Mouse (Mus musculus) hindbrain, embryonic 13.5 days (tissue): ENCODE measurements around the gene S1pr4. TPM values are rescaled to one million over a fixed set of nuclear protein-coding genes. Genes with fewer than 3 reads are reported as not detected.

Experiments
- ATAC-seq: fragments of 200-750 bp; cut with Nextera tagmentation; 2 replicates; pipeline ENCODE4 v1.8.0; 2017; ENCODE audit warnings: moderate TSS enrichment; ENCODE audit not compliant: low FRiP score
- H3K27ac ChIP-seq: fragments of 300-500 bp; sonication (generic); 2 replicates; pipeline ENCODE4 v1.5.1; 2015; ENCODE audit warnings: inconsistent platforms, mild to moderate bottlenecking, moderate library complexity
- H3K27me3 ChIP-seq: fragments of 300-500 bp; sonication (generic); 2 replicates; pipeline ENCODE4 v1.6.1; 2015; ENCODE audit warnings: mild to moderate bottlenecking, inconsistent platforms
- H3K36me3 ChIP-seq: fragments of 300-500 bp; sonication (generic); 2 replicates; pipeline ENCODE4 v1.6.1; 2015; ENCODE audit warnings: mild to moderate bottlenecking, inconsistent platforms
- H3K4me1 ChIP-seq: fragments of 300-500 bp; sonication (generic); replicated peaks from 2 replicates; pipeline ENCODE4 v1.6.1; 2015; ENCODE audit warnings: inconsistent platforms
- H3K4me2 ChIP-seq: fragments of 300-500 bp; sonication (generic); 2 replicates; pipeline ENCODE4 v1.6.1; 2015; ENCODE audit warnings: inconsistent platforms, mild to moderate bottlenecking, moderate library complexity
- H3K4me3 ChIP-seq: fragments of 300-500 bp; sonication (generic); 2 replicates; pipeline ENCODE4 v1.5.1; 2015; ENCODE audit warnings: mild to moderate bottlenecking, inconsistent platforms
- H3K9ac ChIP-seq: fragments of 300-500 bp; sonication (generic); 2 replicates; pipeline ENCODE4 v1.6.1; 2015; ENCODE audit warnings: mild to moderate bottlenecking, inconsistent platforms
- H3K9me3 ChIP-seq: fragments of 300-500 bp; sonication (generic); 2 replicates; pipeline ENCODE4 v1.6.1; 2016; ENCODE audit warnings: inconsistent platforms
- WGBS: fragments of 180-500 bp; shearing (Covaris S2); methylation state at CpG from one replicate; pipeline ENCODE4 v1.1.7; 2015; 5-methylcytosine and 5-hydroxymethylcytosine counted together
- polyA plus RNA-seq: library from polyadenylated mRNA; unstranded; fragments of >200 nt; fragmentation: Nextera tagmentation; extraction: Ambion mirVana; gene quantifications from 2 replicates; pipeline ENCODE4 v1.2.1, GENCODE M21; 2015

S1pr4 gene
- polyA plus RNA-seq, 1 experiment from 2014 or later = 0.95 TPM

DNA sequence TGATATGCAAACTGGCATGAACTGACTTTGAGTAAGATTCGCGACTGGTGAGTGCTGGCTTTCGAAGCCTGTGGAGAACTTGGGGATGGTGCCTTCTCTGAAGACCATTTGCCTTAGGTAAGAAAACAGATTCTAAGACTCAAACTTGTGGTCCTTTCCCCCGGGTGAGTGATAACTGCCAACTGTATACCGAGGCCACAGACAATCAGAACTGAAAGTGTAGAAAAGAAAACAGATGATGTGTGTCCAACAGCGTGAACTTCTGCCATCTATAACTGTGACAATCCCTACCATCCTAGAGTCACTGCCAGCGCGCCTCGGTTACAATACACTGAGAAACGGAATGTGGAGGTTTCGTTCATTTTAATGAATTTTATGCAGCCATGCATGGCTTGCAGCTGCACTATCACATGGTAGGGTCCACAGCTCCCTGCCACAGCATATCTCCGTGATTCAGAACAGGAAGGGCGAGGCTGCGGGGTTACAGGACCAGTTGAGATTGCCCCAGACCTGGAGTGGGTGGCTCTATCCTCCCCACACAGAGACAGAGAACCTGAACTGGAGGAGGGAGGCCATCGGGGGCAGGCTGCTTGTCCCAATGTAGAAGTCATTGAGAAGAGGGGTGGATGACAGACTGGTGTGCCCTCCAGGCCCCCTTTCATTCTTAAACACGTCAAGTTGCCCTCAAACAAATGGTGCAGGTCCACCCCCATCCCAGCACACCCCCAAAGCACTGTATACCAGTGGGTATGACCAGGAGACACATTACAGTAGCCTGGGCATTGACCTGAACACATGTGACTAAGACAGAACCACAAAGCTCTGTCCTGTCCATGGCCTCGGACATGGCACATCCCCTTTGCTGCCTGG, 2.3 kb downstream of the S1pr4 start:
- no peak for ATAC-seq
- Histone ChIP-seq H3K36me3 (peaks cover 8% of the 10 kb centered on the region), H3K9ac (peak overlapping the region; percentile 71), H3K4me1 (peaks cover 35% of the 10 kb centered on the region), H3K4me3 (peak overlapping the region; percentile 69), H3K27me3 (no peaks in the 10 kb centered on the region), H3K27ac (peak overlapping the region; percentile 75; the same call in 1 of the 2 replicates), H3K9me3 (no peaks in the 10 kb centered on the region), H3K4me2 (peak overlapping the region; percentile 56)
- whole genome bisulfite sequencing = 87% methylated on average over 17 of the region's 17 CpGs

DNA sequence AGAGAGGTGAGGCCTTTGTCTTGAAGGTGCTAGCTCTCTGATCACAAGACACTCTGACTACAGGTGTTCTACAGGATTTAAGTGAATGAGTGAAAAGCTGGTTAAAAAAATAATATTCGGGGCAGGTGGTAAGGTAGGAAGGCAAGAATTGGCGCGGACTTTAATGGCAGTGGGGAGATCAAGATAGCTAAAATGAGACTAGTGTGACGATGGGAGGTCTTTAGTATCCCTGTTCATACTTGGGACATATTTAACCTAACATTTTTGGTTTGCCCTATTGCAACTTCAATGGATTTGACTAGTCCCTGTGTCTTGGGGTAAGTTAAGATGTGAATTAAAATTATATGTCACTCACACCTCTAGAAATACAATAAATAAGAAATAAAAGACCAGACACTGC, 3.0 kb downstream of the S1pr4 start:
- Histone ChIP-seq H3K36me3 (peaks cover 15% of the 10 kb centered on the region), H3K9ac (peak overlapping the region; percentile 71), H3K27ac (peak overlapping the region; percentile 75), H3K4me2 (peak overlapping the region; percentile 56), H3K4me3 (peak overlapping the region; percentile 69), H3K27me3 (no peaks in the 10 kb centered on the region), H3K4me1 (peaks cover 35% of the 10 kb centered on the region), H3K9me3 (no peaks in the 10 kb centered on the region)
- 41% methylated on average over 4 of the region's 4 CpGs for WGBS
- ATAC-seq = no peak; the same call in 1 of the 2 replicates

DNA sequence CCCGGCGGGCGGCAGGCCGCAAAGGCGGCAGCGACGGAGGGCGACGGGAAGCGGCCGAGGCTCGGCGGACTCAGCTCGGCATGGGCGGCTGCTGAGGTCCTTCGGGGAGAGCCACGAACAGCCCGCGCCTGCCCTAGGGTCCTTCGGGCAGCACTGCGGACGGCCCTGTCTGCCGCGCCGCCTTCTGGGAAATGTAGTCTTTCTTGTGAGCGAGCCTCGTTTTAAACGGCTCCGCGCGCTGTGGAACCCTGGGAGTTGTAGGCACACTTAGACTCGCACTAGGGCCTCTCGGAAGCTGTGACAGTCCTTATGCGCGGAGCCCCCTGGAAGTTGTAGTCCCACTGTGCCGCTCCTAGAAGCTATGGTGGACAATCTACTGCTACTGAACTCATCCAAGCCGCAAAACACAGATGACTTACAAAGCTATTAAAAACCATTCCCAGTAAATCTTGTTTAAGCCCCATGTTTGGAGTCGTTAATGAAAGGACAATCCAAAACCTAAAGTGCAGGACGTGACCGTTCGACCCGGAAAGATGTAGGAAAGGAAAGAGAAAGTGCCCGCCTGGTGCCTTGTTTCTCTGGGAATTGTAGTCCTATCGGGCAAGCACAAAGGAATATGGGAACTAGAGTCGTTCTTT, 3.5 kb downstream of the S1pr4 start, which contains the start of gene Ncln:
Gene Ncln, minus strand, starts transcription at position 129 of the 638 bp plus-strand sequence.
- Histone ChIP-seq H3K4me1 (peaks cover 35% of the 10 kb centered on the region), H3K9ac (peak within 1 kb of the TSS; percentile 91), H3K4me3 (peak within 1 kb of the TSS; percentile 69), H3K36me3 (peaks cover 21% of the 10 kb centered on the region), H3K27ac (peak within 1 kb of the TSS; percentile 75), H3K9me3 (no peaks in the 10 kb centered on the region), H3K4me2 (peak within 1 kb of the TSS; percentile 100), H3K27me3 (no peaks in the 10 kb centered on the region)
- ATAC-seq = peak; percentile 96
- WGBS = under 1% methylated on average over 44 of the region's 45 CpGs

DNA sequence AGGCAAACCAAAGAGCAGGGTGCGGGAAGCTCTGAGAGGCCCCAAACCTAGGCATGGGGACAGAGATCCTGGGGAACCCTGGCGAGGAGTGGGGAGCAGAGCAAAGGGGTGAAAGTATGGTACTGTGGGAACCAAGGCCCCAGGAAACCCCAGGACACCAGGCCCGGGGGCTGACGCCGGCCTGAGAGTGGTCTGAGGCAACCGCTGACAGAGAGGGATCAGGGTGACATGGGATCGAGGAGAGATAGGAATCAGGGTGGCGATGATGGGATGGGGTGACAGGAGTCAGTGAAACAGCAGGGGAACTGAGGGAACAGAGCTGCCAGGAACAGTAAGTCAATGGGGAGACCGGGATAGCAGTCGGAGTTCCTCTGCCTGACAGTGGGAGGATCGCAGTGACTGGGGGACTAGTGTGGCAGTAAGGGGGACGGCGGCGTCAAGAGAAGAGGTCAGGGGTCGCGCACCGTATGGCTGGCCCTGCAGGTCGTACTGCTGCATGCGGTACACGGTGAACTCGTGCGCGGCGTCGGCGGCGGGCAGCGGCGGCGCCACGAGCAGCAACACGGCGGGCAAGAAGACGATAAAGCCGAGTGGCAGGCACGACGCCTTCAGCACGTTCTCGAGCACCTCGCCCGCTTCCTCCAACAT, 4.2 kb downstream of the S1pr4 start:
- Histone ChIP-seq H3K27ac (peak overlapping the region; percentile 69), H3K27me3 (no peaks in the 10 kb centered on the region), H3K4me3 (peak overlapping the region; percentile 69), H3K36me3 (peaks cover 27% of the 10 kb centered on the region), H3K9ac (peak overlapping the region; percentile 91), H3K4me2 (peak overlapping the region; percentile 100), H3K4me1 (peaks cover 35% of the 10 kb centered on the region), H3K9me3 (no peaks in the 10 kb centered on the region)
- WGBS = 2% methylated on average over 41 of the region's 41 CpGs
- peak; percentile 33 for ATAC-seq

DNA sequence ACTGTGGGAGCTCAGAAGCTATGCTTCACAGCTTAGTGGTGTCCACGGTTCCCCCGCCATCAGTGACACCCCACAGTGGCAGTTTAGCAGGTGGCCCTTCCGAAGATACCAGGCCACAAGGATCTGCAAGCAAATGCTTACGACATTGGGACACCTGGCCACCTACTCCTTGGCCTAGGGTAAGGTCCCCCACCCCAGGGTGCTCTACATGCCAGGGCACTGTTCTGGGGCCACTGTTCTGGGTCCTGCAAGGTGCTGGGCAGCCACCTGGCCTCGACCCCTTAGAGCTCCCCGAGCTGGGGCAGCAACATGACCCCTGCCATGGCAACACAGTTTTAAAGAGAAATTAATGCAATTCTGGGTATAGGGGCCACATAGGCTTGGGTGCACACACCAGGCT, 4.8 kb downstream of the S1pr4 start:
- 77% methylated on average over 6 of the region's 6 CpGs for WGBS
- H3K27ac ChIP-seq = no peak overlapping the region
- H3K9ac ChIP-seq = peak overlapping the region; percentile 91
- no peaks in the 10 kb centered on the region for H3K27me3 ChIP-seq
- peak overlapping the region; percentile 100 for H3K4me2 ChIP-seq
- H3K4me1 ChIP-seq = peaks cover 35% of the 10 kb centered on the region
- H3K36me3 ChIP-seq = peaks cover 33% of the 10 kb centered on the region
- ATAC-seq = no peak
- no peaks in the 10 kb centered on the region for H3K9me3 ChIP-seq
- H3K4me3 ChIP-seq = peak overlapping the region; percentile 69

DNA sequence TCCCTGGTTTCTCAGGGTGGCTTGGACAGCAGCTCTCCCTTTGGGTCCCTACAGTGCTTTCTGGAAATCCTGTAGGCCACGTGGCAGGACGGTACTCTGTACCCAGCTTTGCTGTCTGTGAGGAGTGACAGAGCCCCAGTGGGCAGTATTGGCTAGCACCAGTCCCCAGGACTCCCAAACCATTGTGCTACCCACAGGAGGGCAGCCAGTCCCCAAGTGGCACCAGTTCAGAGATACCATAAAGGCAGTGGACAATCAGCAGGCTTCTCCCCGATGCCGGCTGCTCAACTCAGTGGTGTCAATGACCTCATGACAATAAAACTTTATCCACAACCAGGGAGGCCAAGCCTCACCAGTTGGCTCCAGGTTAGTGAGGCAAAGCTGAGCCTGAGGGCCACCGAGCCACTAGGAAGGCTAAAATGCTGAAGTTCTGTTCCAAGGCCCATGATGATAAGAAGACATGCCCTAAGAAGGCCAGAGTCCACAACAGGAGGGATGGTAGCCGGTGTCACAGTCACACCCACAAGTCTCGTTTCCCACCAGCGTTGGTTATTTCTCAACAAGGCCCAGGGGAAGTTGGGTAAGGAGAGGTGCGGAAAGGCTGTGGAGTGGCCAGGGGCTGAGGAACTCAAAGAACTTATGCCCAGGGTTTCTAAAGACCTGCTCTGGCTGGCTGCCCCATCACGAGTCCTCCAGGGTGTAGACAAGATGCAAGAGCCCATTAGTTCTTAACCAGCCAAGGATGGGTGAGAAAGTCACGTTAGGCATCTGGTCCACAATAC, 5.5 kb downstream of the S1pr4 start:
- no peaks in the 10 kb centered on the region for H3K27me3 ChIP-seq
- peak overlapping the region; percentile 91 for H3K9ac ChIP-seq
- H3K4me1 ChIP-seq = peaks cover 35% of the 10 kb centered on the region
- peak overlapping the region; percentile 69 for H3K4me3 ChIP-seq
- H3K4me2 ChIP-seq = peak overlapping the region; percentile 100
- no peaks in the 10 kb centered on the region for H3K9me3 ChIP-seq
- peaks cover 40% of the 10 kb centered on the region for H3K36me3 ChIP-seq
- WGBS = 90% methylated on average over 11 of the region's 11 CpGs
- no peak overlapping the region for H3K27ac ChIP-seq
- ATAC-seq = no peak

DNA sequence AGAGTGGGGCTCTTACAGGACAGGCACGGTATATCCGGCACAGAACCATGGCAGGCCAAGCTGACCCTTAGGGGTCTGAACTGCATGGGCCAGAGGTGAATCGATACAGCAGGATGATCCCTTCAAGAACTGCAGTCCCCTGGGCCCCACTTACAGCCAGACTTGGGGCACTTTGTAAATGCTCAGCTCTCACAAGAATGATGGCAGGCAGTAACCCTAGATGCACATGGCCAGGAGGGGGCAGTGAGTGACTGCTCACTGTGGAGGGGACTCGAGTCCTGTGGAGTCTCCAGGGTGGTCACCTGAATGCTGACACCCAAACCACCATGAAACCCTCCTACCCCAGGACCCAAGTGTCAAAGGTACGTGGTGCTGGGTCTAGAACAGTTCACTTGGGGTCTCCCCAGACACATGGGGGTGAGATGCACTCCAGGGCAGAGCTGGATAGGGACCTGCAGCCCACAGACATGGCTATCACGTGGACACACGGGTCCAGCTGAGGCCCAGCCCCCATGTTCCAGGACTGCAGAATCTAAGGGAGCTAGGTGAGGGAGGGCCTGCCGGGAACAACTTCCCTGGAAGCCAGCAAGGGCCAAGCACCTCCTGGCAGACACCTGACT, 6.2 kb downstream of the S1pr4 start:
- H3K27me3 ChIP-seq = no peaks in the 10 kb centered on the region
- no peak overlapping the region for H3K4me3 ChIP-seq
- 0 out of 2 replicates have a peak overlapping the region, but pooled peaks have one; percentile 13 for H3K27ac ChIP-seq
- no peaks in the 10 kb centered on the region for H3K9me3 ChIP-seq
- no peak overlapping the region for H3K4me2 ChIP-seq
- H3K4me1 ChIP-seq = peaks cover 35% of the 10 kb centered on the region
- peak overlapping the region; percentile 91; the same call in 1 of the 2 replicates for H3K9ac ChIP-seq
- 86% methylated on average over 8 of the region's 8 CpGs for WGBS
- H3K36me3 ChIP-seq = peaks cover 48% of the 10 kb centered on the region
- ATAC-seq = no peak

DNA sequence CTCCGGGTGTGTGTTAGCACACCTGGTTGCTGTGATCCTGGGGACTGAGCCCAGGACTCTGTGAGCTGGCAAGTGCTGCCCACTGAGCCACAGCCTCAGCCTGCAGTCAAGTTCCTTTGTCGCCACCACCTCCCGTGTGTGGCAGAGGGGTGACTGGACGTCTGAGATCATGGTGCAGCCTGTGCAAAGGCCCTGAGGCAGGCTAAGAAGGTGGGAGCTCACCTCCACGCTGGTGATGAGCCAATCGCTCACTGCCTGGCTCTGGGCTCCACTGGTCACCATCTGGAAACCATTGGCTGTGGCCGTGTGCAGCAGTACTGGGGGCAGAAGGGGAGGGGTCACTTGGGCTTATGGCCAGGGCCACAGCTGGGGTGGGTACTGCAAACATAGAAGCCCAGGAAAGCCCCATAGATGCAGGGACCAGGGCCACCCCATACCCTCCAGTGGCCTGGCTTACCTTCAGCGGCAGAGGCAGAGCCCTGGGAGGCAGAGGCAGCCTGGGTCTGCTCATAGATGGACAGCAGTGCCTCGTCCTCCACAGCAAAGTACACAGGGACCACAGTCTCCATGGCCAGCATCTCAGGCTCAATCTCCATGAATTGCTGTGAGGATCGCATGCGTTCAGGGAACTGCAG, 7.2 kb downstream of the S1pr4 start:
- 96% methylated on average over 11 of the region's 11 CpGs for WGBS
- peaks cover 57% of the 10 kb centered on the region for H3K36me3 ChIP-seq

DNA sequence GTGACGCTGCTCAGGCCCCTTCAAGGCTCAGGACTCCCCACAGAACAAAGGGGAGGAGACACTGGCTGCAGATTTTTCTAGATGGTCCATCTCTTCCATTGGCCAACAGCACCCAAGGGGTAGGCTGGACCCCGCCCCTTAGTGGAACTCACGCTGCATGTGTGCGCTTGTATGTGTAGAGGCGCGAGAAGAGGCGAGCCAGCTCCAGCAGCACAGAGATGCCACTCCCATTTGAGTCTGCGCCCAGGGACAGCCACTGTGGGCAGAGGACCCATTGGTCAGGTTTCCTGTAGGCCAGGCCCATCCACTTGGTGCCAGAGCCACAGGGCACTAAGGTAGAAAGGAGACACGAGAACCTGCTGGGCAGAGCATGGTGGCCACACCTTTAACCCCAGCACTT, 8.9 kb downstream of the S1pr4 start:
- Histone ChIP-seq H3K27me3 (no peaks in the 10 kb centered on the region), H3K4me2 (no peak overlapping the region), H3K9ac (peak overlapping the region; percentile 19; the same call in 1 of the 2 replicates), H3K36me3 (peaks cover 74% of the 10 kb centered on the region), H3K4me1 (peaks cover 24% of the 10 kb centered on the region), H3K4me3 (no peak overlapping the region), H3K9me3 (no peaks in the 10 kb centered on the region), H3K27ac (no peak overlapping the region)
- 96% methylated on average over 9 of the region's 9 CpGs for WGBS
- ATAC-seq = no peak

More for the DNA sequence above, 7.2 kb downstream of the S1pr4 start:
- Histone ChIP-seq H3K4me3 (no peak overlapping the region), H3K4me1 (peaks cover 33% of the 10 kb centered on the region), H3K27me3 (no peaks in the 10 kb centered on the region), H3K27ac (no peak overlapping the region), H3K4me2 (no peak overlapping the region), H3K9me3 (no peaks in the 10 kb centered on the region), H3K9ac (0 out of 2 replicates have a peak overlapping the region, but pooled peaks have one; percentile 29)
- no peak for ATAC-seq

DNA sequence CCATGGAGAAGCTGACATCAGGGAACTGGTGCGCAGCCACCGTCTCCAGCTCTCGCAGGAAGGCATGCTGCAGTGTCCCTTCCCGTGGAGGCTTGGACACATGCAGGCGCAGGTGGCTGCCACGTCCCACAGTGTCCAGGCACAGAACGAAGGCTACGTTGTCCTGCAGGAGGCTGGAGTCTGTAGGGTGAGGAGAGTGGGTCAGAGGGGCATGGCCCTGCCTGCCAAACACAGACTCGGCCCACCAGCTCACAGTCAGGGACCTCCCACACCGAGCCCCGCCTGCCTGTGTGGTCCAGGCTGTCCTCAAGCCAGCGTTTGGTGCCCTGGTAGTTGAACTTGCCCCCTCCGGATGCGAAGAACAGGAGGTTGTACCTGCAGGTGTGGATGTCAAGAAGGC, 10.0 kb downstream of the S1pr4 start:
- H3K36me3 ChIP-seq = peaks cover 77% of the 10 kb centered on the region
- ATAC-seq = no peak
- 0 out of 2 replicates have a peak overlapping the region, but pooled peaks have one; percentile 19 for H3K9ac ChIP-seq
- no peak overlapping the region for H3K4me3 ChIP-seq
- no peaks in the 10 kb centered on the region for H3K27me3 ChIP-seq
- no peak overlapping the region for H3K27ac ChIP-seq
- no peak overlapping the region for H3K4me2 ChIP-seq
- no peaks in the 10 kb centered on the region for H3K9me3 ChIP-seq
- 86% methylated on average over 14 of the region's 14 CpGs for WGBS
- H3K4me1 ChIP-seq = peaks cover 19% of the 10 kb centered on the region

DNA sequence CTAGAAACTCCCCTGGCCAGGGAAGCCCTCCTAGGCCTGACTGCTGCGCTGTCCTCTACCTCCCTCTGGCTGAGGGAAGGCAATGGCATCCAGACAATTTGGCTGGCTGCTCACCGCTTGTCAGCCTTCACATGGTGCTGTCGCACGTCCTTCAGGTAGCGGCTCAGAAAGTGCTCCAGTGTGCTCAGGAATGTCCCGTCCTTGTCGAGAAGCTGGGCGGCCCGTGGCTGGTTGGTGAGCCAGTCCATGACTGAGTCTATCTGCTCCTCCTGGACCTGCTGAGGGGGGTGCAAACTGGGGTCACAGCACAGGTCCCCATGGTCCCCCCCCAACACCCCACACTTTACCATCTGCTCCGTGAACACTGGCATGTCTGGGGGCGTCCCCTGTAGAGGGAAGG, 11.9 kb downstream of the S1pr4 start:
- Histone ChIP-seq H3K4me1 (peaks cover 14% of the 10 kb centered on the region), H3K36me3 (peaks cover 73% of the 10 kb centered on the region), H3K27me3 (no peaks in the 10 kb centered on the region), H3K4me2 (no peak overlapping the region), H3K4me3 (no peak overlapping the region), H3K27ac (no peak overlapping the region), H3K9me3 (no peaks in the 10 kb centered on the region), H3K9ac (no peak overlapping the region)
- WGBS = 89% methylated on average over 11 of the region's 11 CpGs
- no peak for ATAC-seq
